Mouse (Mus musculus) stomach, postnatal 0 days (tissue): ENCODE results near the gene Cttn. TPM values are rescaled to one million over a fixed set of nuclear protein-coding genes. Genes with fewer than 3 reads are reported as not detected.

ENCODE experiments used
- ATAC-seq: fragments of 200-750 bp; cut with Nextera tagmentation; 2 replicates; pipeline ENCODE4 v1.8.0; 2017; ENCODE audit not compliant: low FRiP score, low TSS enrichment
- DNase-seq: peaks from one replicate; pipeline ENCODE4 v3.0.0-alpha.2; 2016; ENCODE audit warnings: low spot score
- H3K27ac ChIP-seq: fragments of 300-500 bp; sonication (generic); replicated peaks from 2 replicates; pipeline ENCODE4 v1.5.1; 2014; ENCODE audit warnings: mild to moderate bottlenecking, control low read depth
- H3K27me3 ChIP-seq: fragments of 300-500 bp; sonication (generic); 2 replicates; pipeline ENCODE4 v1.6.1; 2014; ENCODE audit warnings: low read length; ENCODE audit not compliant: control insufficient read depth, insufficient read depth
- H3K36me3 ChIP-seq: fragments of 300-500 bp; sonication (generic); 2 replicates; pipeline ENCODE4 v1.6.1; 2014; ENCODE audit warnings: low read length, mixed read lengths; ENCODE audit not compliant: control insufficient read depth, insufficient read depth
- H3K4me1 ChIP-seq: fragments of 300-500 bp; sonication (generic); replicated peaks from 2 replicates; pipeline ENCODE4 v1.6.1; 2014; ENCODE audit warnings: antibody characterized with exemption; ENCODE audit not compliant: control insufficient read depth, insufficient read depth
- H3K4me2 ChIP-seq: fragments of 300-500 bp; sonication (generic); replicated peaks from 2 replicates; pipeline ENCODE4 v1.6.1; 2014; ENCODE audit warnings: low read depth, mild to moderate bottlenecking, control low read depth, moderate library complexity
- H3K4me3 ChIP-seq: fragments of 300-500 bp; sonication (generic); 2 replicates; pipeline ENCODE4 v1.5.1; 2014; ENCODE audit warnings: low read depth, low read length, control low read depth
- H3K9ac ChIP-seq: fragments of 300-500 bp; sonication (generic); 2 replicates; pipeline ENCODE4 v1.6.1; 2014; ENCODE audit warnings: mild to moderate bottlenecking, low read length, control low read depth, mixed read lengths
- H3K9me3 ChIP-seq: fragments of 300-500 bp; sonication (generic); 2 replicates; pipeline ENCODE4 v1.6.1; 2016; ENCODE audit warnings: low read length; ENCODE audit not compliant: control insufficient read depth
- CTCF ChIP-seq: IDR thresholded peaks from 2 replicates; pipeline ENCODE4 v1.5.1; 2016; ENCODE audit warnings: antibody characterized with exemption, low read depth, mild to moderate bottlenecking, moderate library complexity
- EP300 ChIP-seq: optimal IDR thresholded peaks from 2 replicates; pipeline ENCODE3; 2016; ENCODE audit warnings: antibody characterized with exemption
- WGBS: fragments of 180-500 bp; shearing (Covaris S2); extraction: QIAGEN DNeasy Blood & Tissue Kit; methylation state at CpG from one replicate; pipeline ENCODE4 v1.1.7; 2014; 5-methylcytosine and 5-hydroxymethylcytosine counted together
- polyA plus RNA-seq: library from polyadenylated mRNA; unstranded; fragments of >200 nt; fragmentation: Nextera tagmentation; extraction: Ambion mirVana; gene quantifications from 2 replicates; pipeline ENCODE4 v1.2.1, GENCODE M21; 2015

The Cttn gene
- polyA plus RNA-seq, 1 experiment from 2014 or later, result 137 TPM

DNA sequence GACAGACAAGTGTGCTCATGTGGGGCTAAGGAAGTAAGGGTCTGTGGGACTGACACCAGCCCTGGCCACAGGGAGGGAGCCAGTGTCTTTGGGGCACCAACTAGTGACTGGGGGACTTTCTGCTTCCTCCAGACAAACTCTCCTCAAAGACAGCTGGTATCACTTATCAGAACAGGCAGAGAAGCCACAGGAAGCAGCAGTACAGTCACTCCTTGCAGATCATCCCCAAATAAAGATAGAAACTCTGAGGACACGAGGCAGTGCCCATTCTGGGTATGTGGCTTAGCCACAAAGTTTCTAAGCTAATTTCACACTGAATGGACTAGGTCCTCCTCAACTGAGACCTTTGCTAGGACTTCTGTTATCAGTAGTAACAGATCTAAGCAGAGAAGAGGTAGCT, 22.1 kb upstream of the Cttn start:
- Histone ChIP-seq H3K4me2 (no peak overlapping the region), H3K27me3 (no peaks in the 10 kb centered on the region), H3K4me3 (no peak overlapping the region), H3K9ac (no peak overlapping the region), H3K9me3 (no peaks in the 10 kb centered on the region), H3K4me1 (no peaks in the 10 kb centered on the region), H3K27ac (no peak overlapping the region), H3K36me3 (peaks cover 22% of the 10 kb centered on the region)
- no peak for ATAC-seq
- TF ChIP-seq CTCF (no peak), EP300 (no peak)
- DNase-seq, result no peak
- WGBS, result 70% methylated on average over 1 of the region's 1 CpGs

GRCm38 (mm10) chr7:144490201-144490873, 19.5 kb upstream of the Cttn start:
- Histone ChIP-seq H3K4me1 (no peaks in the 10 kb centered on the region), H3K4me2 (no peak overlapping the region), H3K9me3 (no peaks in the 10 kb centered on the region), H3K27ac (no peak overlapping the region), H3K27me3 (no peaks in the 10 kb centered on the region), H3K36me3 (peaks cover 12% of the 10 kb centered on the region), H3K9ac (no peak overlapping the region), H3K4me3 (no peak overlapping the region)
- 84% methylated on average over 8 of the region's 8 CpGs for WGBS
- TF ChIP-seq CTCF, result no peak
- no peak for TF ChIP-seq EP300
- DNase-seq (no peak), ATAC-seq (no peak)

DNA sequence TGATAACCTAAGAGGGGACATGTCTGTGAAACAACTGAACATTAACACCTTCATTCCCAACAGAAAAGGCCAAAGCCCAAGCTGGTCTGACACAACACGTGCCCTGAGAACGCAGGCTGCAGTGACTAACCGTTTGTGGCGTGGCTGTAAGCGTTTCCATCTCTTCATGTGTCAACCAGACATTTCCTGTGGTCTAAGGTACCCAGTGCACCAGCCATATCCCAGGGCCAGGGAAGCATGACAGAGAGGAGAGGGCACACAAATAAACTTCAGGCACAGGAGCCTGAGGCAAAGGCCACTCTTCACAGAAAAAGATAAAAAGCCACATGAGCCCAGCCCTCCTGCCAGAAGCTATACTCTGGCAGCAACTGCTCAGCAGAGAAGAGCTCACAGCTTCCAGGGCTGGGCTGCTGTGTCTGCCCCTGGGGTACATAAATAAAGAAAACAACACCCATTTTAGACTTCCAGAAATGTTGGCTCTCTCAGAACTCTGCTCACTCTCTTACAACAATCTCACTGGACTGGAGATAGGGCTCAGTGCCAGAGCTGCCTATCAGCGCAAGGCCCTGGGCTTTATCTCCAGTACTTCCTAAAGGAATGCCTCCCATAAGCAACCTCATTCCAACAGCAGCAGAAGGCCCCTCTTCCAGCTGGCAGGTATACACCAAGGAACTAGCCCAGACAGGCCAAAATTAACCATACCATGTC, 18.4 kb upstream of the Cttn start:
- Histone ChIP-seq H3K27ac (no peak overlapping the region), H3K4me3 (no peak overlapping the region), H3K36me3 (peaks cover 18% of the 10 kb centered on the region), H3K4me2 (no peak overlapping the region), H3K9ac (no peak overlapping the region), H3K27me3 (no peaks in the 10 kb centered on the region), H3K4me1 (no peaks in the 10 kb centered on the region), H3K9me3 (no peaks in the 10 kb centered on the region)
- 73% methylated on average over 6 of the region's 6 CpGs for WGBS
- DNase-seq (peak; percentile 39), ATAC-seq (peak; percentile 51; the same call in 1 of the 2 replicates)
- no peak for TF ChIP-seq EP300
- TF ChIP-seq CTCF, result no peak

GRCm38 (mm10) chr7:144480314-144480713, 9.5 kb upstream of the Cttn start:
- H3K27me3 ChIP-seq, result no peaks in the 10 kb centered on the region
- no peaks in the 10 kb centered on the region for H3K4me1 ChIP-seq
- no peak overlapping the region for H3K4me2 ChIP-seq
- H3K9ac ChIP-seq, result no peak overlapping the region
- no peak overlapping the region for H3K4me3 ChIP-seq
- no peak for ATAC-seq
- TF ChIP-seq EP300 (no peak), CTCF (no peak)
- peaks cover 37% of the 10 kb centered on the region for H3K36me3 ChIP-seq
- no peak for DNase-seq
- no peak overlapping the region for H3K27ac ChIP-seq
- no peaks in the 10 kb centered on the region for H3K9me3 ChIP-seq

DNA sequence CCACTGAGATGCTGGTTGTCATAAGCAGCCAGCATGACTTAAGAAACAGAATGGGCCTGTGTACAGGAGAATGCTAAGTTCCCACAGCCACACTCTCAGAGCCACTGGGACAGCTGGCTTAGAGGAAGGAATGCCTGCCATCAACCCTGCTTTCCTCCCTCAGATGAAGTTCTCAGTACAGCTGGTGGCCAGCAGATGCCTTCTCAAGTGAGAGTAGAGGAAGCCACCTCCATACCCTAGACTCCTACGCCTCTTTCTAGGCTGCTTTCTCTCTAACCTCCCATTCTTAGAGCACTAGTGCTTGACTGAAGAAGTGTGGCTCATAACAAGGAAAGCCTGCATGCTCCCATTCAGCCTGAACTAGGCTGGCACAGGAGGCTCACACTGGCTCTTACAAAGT, 8.8 kb upstream of the Cttn start:
- Histone ChIP-seq H3K4me1 (no peaks in the 10 kb centered on the region), H3K9me3 (no peaks in the 10 kb centered on the region), H3K9ac (no peak overlapping the region), H3K4me2 (no peak overlapping the region), H3K4me3 (no peak overlapping the region), H3K36me3 (peaks cover 31% of the 10 kb centered on the region), H3K27ac (no peak overlapping the region), H3K27me3 (no peaks in the 10 kb centered on the region)
- TF ChIP-seq EP300 (no peak), CTCF (no peak)
- ATAC-seq, result no peak
- DNase-seq, result no peak
- WGBS, result 95% methylated on average over 1 of the region's 1 CpGs

GRCm38 (mm10) chr7:144475741-144476140, 4.9 kb upstream of the Cttn start:
- ATAC-seq, result no peak
- 65% methylated on average over 3 of the region's 3 CpGs for WGBS

More at GRCm38 (mm10) chr7:144475741-144476140, 4.9 kb upstream of the Cttn start:
- no peak overlapping the region for H3K4me3 ChIP-seq
- no peak for DNase-seq
- no peak overlapping the region for H3K27ac ChIP-seq
- TF ChIP-seq CTCF (no peak), EP300 (no peak)
- no peaks in the 10 kb centered on the region for H3K9me3 ChIP-seq
- H3K9ac ChIP-seq, result no peak overlapping the region
- H3K36me3 ChIP-seq, result 0 out of 2 replicates have a peak, but pooled peaks cover 8% of the 10 kb centered on the region
- H3K4me1 ChIP-seq, result no peaks in the 10 kb centered on the region
- no peaks in the 10 kb centered on the region for H3K27me3 ChIP-seq
- no peak overlapping the region for H3K4me2 ChIP-seq
